Mouse (Mus musculus): ENCODE data around the gene Tyrp1. TPM values are rescaled to one million over a fixed set of nuclear protein-coding genes. Genes with fewer than 3 reads are reported as not detected.

Gene Tyrp1
- total and polyA plus RNA-seq, 3 experiments: not detected

GRCm38 (mm10) chr4:80843752-80844151 is 9.8 kb downstream of the Tyrp1 start:
- H3K4me3 ChIP-seq (ENCODE audit: control insufficient read depth in 1 of 2, insufficient read depth in 1 of 2, low read depth in 2 of 2, low read length in 2 of 2): no peak overlapping the region
- TF ChIP-seq BHLHE40 (IDR thresholded peaks at IDR 0.05; ENCODE audit: borderline replicate concordance, low read depth, low read length): no peak
- TF ChIP-seq MAFK (IDR thresholded peaks at IDR 0.05; ENCODE audit: borderline replicate concordance, low read depth, low read length): no peak
- TF ChIP-seq GATA1 (IDR thresholded peaks at IDR 0.05; ENCODE audit: low read depth, low read length): no peak
- no peak for TF ChIP-seq MXI1 (IDR thresholded peaks at IDR 0.05; ENCODE audit: low read depth, low read length)
- no peak for TF ChIP-seq HCFC1 (IDR thresholded peaks at IDR 0.05; ENCODE audit: low read depth, low read length)
- no peak for TF ChIP-seq EP300 (IDR thresholded peaks at IDR 0.05; ENCODE audit: low read depth in 1 of 2, low read length in 2 of 2)
- TF ChIP-seq ETS1 (IDR thresholded peaks at IDR 0.05; ENCODE audit: low read depth, low read length): no peak
- TF ChIP-seq TCF12 (IDR thresholded peaks at IDR 0.05; ENCODE audit: low read depth, low read length): no peak
- TF ChIP-seq MYC (IDR thresholded peaks at IDR 0.05; ENCODE audit: low read depth, low read length): no peak
- no peak for TF ChIP-seq MAZ (IDR thresholded peaks at IDR 0.05; ENCODE audit: low read depth, low read length)
- TF ChIP-seq CTCF (IDR thresholded peaks at IDR 0.05 in 2 of 3, conservative IDR thresholded peaks at IDR 0.05 in 1 of 3; ENCODE audit: control insufficient read depth in 1 of 3, insufficient read depth in 1 of 3, low read depth in 2 of 3, low read length in 3 of 3, poor library complexity in 1 of 3, severe bottlenecking in 1 of 3): no peak
- no peak for TF ChIP-seq CHD1 (IDR thresholded peaks at IDR 0.05; ENCODE audit: low read depth, low read length)
- TF ChIP-seq MAX (IDR thresholded peaks at IDR 0.05; ENCODE audit: low read length): no peak
- no peak for TF ChIP-seq POLR2AphosphoS5 (IDR thresholded peaks at IDR 0.05; ENCODE audit: borderline replicate concordance, low read depth, low read length)
- TF ChIP-seq KAT2A (conservative IDR thresholded peaks at IDR 0.05; ENCODE audit: low read depth, low read length): no peak
- no peak for TF ChIP-seq RCOR1 (IDR thresholded peaks at IDR 0.05; ENCODE audit: low read depth, low read length)
- no peak for TF ChIP-seq ELF1 (IDR thresholded peaks at IDR 0.05; ENCODE audit: low read depth, low read length)
- TF ChIP-seq RAD21 (IDR thresholded peaks at IDR 0.05; ENCODE audit: low read depth, low read length): no peak
- no peak overlapping the region for H3K9ac ChIP-seq (ENCODE audit: control insufficient read depth, low read depth, low read length, poor library complexity, severe bottlenecking)
- no peaks in the 10 kb centered on the region for H3K36me3 ChIP-seq (ENCODE audit: control insufficient read depth in 1 of 2, insufficient read depth in 2 of 2, low read length in 2 of 2)
- no peak for DNase-seq (ENCODE audit: low read depth, low spot score)
- no peak overlapping the region for H3K27ac ChIP-seq (ENCODE audit: control insufficient read depth, low read depth, low read length)
- no peaks in the 10 kb centered on the region for H3K9me3 ChIP-seq (replicated peaks; ENCODE audit: insufficient read depth, low read length)
- H3K79me2 ChIP-seq (ENCODE audit: control insufficient read depth, insufficient read depth, low read length, poor library complexity): no peaks in the 10 kb centered on the region
- H3K27me3 ChIP-seq (ENCODE audit: control insufficient read depth in 1 of 2, insufficient read depth in 2 of 2, low read length in 2 of 2): no peaks in the 10 kb centered on the region
- no peaks in the 10 kb centered on the region for H3K4me1 ChIP-seq (ENCODE audit: control insufficient read depth in 1 of 2, insufficient read depth in 2 of 2, low read length in 2 of 2)

DNA sequence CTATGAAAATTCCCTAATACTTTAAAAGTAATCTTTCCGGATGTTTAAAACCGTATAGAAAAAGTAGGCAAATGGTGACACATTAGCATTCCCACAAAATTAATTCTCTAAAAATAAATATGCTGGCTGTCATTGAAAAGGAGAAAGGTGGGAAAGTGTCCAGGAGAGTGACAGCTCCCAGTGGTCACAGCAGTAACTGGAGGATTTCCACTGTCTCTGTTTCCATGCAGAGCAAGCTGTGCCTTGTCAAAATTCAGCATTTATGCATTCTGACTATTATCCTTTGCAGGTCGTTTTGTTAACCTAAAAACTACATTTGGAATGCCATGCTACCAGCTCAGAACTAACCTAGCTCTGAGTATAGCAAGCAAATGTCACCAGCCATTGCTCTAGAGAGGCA is 12.1 kb downstream of the Tyrp1 start:
- Histone ChIP-seq H3K27me3 (ENCODE audit: control insufficient read depth in 1 of 2, insufficient read depth in 2 of 2, low read length in 2 of 2) (no peaks in the 10 kb centered on the region), H3K27ac (ENCODE audit: control insufficient read depth, low read depth, low read length) (no peak overlapping the region), H3K79me2 (ENCODE audit: control insufficient read depth, insufficient read depth, low read length, poor library complexity) (no peaks in the 10 kb centered on the region), H3K36me3 (ENCODE audit: control insufficient read depth in 1 of 2, insufficient read depth in 2 of 2, low read length in 2 of 2) (no peaks in the 10 kb centered on the region), H3K9me3 (replicated peaks; ENCODE audit: insufficient read depth, low read length) (no peaks in the 10 kb centered on the region), H3K9ac (ENCODE audit: control insufficient read depth, low read depth, low read length, poor library complexity, severe bottlenecking) (no peak overlapping the region), H3K4me1 (ENCODE audit: control insufficient read depth in 1 of 2, insufficient read depth in 2 of 2, low read length in 2 of 2) (no peaks in the 10 kb centered on the region), H3K4me3 (ENCODE audit: control insufficient read depth in 1 of 2, insufficient read depth in 1 of 2, low read depth in 2 of 2, low read length in 2 of 2) (no peak overlapping the region)
- no peak for DNase-seq (ENCODE audit: low read depth, low spot score)
- TF ChIP-seq USF1 (IDR thresholded peaks at IDR 0.05; ENCODE audit: low read depth, low read length) (no peak), CTCF (IDR thresholded peaks at IDR 0.05 in 2 of 3, conservative IDR thresholded peaks at IDR 0.05 in 1 of 3; ENCODE audit: control insufficient read depth in 1 of 3, insufficient read depth in 1 of 3, low read depth in 2 of 3, low read length in 3 of 3, poor library complexity in 1 of 3, severe bottlenecking in 1 of 3) (no peak)

Measured in MEL (cell line).